Mouse (Mus musculus): Measurements from ENCODE around the gene Rasal3.

DNA sequence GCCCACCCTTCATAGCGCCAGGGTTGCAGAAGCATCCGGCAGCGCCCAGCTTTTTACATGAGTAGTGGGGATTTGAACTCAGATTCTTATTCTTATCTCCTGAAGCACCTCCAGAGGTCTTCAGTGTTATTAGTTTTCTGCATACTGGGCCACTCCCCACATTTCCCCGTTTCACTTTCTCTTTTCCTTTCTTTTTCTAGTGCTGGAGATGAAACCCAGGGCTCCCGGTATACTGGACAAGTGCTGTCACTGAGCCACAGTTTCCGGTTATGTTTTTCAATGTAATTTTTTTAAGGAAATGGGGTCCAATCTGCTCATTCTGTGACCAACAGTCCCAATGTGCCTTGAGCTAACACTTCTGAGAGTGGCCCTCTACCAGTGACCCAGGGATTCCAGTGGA is 8.5 kb upstream of the Rasal3 start:
- no peak for TF ChIP-seq POLR2A (IDR thresholded peaks at IDR 0.05; ENCODE audit: extremely low read depth, insufficient read depth, low read length)
- TF ChIP-seq CTCF (IDR thresholded peaks at IDR 0.05; ENCODE audit: low read depth, low read length) = no peak

Measured in liver, adult 2 months (tissue).